Mouse (Mus musculus) megakaryocyte progenitor cell, adult 5-6 weeks (primary cell): ENCODE data around the gene 2900026A02Rik. TPM values are rescaled to one million over a fixed set of nuclear protein-coding genes. Genes with fewer than 3 reads are reported as not detected.
A peak's percentile ranks its signal among the peaks of the same experiment; 100 is the strongest.
"Not testable (repeated sequence)": the region's sequence is repeated elsewhere in the genome, so short reads cannot be mapped to it uniquely, and the experiment has no call there.

Experiments used
- ATAC-seq: replicated peaks from 2 replicates; pipeline ENCODE4 v1.8.0; 2016; ENCODE audit warnings: mild to moderate bottlenecking, moderate TSS enrichment, inconsistent platforms; ENCODE audit not compliant: poor library complexity
- total RNA-seq, 2 experiments: library from RNA; stranded (forward) in 1 of 2; stranded (reverse) in 1 of 2; fragments of 157-497, 149-512 nt in 1 of 2; fragments of 200-1000 nt in 1 of 2; gene quantifications; 2 replicates each; pipeline versions ENCODE4 v1.2.3 to v1.2.4; 2015 to 2017

Gene 2900026A02Rik
- total RNA-seq, 2 experiments from 2014 or later: 1.3 to 2.7 TPM

GRCm38 (mm10) chr5:113123693-113124092 lies 97.3 kb downstream of the 2900026A02Rik start:
- no peak for ATAC-seq

GRCm38 (mm10) chr5:113122326-113123054 lies 98.5 kb downstream of the 2900026A02Rik start:
- ATAC-seq: no peak

- ATAC-seq: no peak
Observed at GRCm38 (mm10) chr5:113121591-113121875, 99.5 kb downstream of the 2900026A02Rik start.

GRCm38 (mm10) chr5:113120741-113121590 lies 100.1 kb downstream of the 2900026A02Rik start:
- ATAC-seq: no peak

- ATAC-seq: peak; percentile 41
Observed at GRCm38 (mm10) chr5:113119861-113120465, 101.1 kb downstream of the 2900026A02Rik start.

GRCm38 (mm10) chr5:113119291-113119690 lies 101.7 kb downstream of the 2900026A02Rik start:
- ATAC-seq: peak; percentile 2; the same call in 1 of the 2 replicates

GRCm38 (mm10) chr5:113118695-113119094 lies 102.3 kb downstream of the 2900026A02Rik start:
- ATAC-seq: peak; percentile 67

- ATAC-seq: no peak
Observed at GRCm38 (mm10) chr5:113117361-113117760, 103.7 kb downstream of the 2900026A02Rik start.

- ATAC-seq: no peak
Observed at GRCm38 (mm10) chr5:113115896-113116295, 105.1 kb downstream of the 2900026A02Rik start.

- peak; percentile 17 for ATAC-seq
Observed at GRCm38 (mm10) chr5:113114264-113115225, 106.5 kb downstream of the 2900026A02Rik start.

GRCm38 (mm10) chr5:113113120-113113519 lies 107.9 kb downstream of the 2900026A02Rik start:
- no peak for ATAC-seq

- no peak for ATAC-seq
Observed at GRCm38 (mm10) chr5:113111336-113111735, 109.7 kb downstream of the 2900026A02Rik start.

GRCm38 (mm10) chr5:113110929-113111328 lies 110.1 kb downstream of the 2900026A02Rik start:
- ATAC-seq: peak; percentile 30; the same call in 1 of the 2 replicates

GRCm38 (mm10) chr5:113109651-113110050 lies 111.4 kb downstream of the 2900026A02Rik start:
- not testable (repeated sequence) for ATAC-seq

- ATAC-seq: no peak
Observed at GRCm38 (mm10) chr5:113108165-113108764, 112.8 kb downstream of the 2900026A02Rik start.

- no peak for ATAC-seq
Observed at GRCm38 (mm10) chr5:113107709-113108108, 113.3 kb downstream of the 2900026A02Rik start.

GRCm38 (mm10) chr5:113106594-113106993 lies 114.4 kb downstream of the 2900026A02Rik start:
- ATAC-seq: no peak

- ATAC-seq: no peak
Observed at GRCm38 (mm10) chr5:113105481-113105880, 115.6 kb downstream of the 2900026A02Rik start.

GRCm38 (mm10) chr5:113105035-113105434 lies 116.0 kb downstream of the 2900026A02Rik start:
- no peak for ATAC-seq

- no peak for ATAC-seq
Observed at GRCm38 (mm10) chr5:113102455-113102854, 118.6 kb downstream of the 2900026A02Rik start.
